Mouse (Mus musculus) lung, postnatal 36 days (tissue): ENCODE data around the gene Prr36.

Source experiments
- DNase-seq: peaks from one replicate; pipeline ENCODE4 v3.0.0; 2022; ENCODE audit warnings: mixed read lengths

Prr36 gene

DNA sequence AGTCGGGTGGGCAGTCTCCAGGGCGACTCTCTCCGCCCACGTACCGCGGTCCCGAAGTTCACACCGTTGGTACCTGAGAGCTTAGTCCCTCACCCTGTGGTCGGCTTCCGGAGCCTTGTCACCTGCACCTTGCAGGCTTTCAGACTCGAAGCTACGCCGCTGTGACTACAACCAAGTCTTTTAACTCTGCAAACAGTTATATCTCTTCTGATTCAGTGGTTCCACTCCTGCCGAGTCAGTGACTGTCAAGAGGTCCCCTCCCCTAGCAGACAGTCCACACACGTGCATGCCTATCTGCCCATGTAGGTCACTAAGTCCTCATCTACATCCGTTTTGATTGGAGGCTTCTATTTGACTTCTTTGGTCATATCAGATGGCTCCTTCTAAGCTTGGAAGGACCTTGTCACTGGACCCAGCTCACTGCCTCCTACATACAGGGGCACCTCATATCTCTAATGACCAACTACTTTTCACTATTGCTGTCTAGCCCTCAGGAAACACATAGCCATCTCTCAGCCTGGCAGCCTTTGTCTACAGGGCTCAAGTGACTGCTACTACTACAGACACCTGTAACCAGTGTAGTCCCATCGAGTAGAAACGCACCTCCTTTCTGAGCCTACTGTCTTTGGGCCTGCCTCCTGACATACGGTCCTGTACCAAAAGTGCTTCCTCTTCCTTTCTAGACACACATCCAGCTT is 22.1 kb upstream of the Prr36 start:
- no peak for DNase-seq

- peak; percentile 100 for DNase-seq
These were observed 21.4 kb upstream of the Prr36 start, which contains the start of the genes Map2k7 and Gm49320 for GRCm38 (mm10) chr8:4238434-4239192. Map2k7 (plus strand) TSS chr8:4238740. Gm49320 (plus strand) TSS chr8:4238865.

DNA sequence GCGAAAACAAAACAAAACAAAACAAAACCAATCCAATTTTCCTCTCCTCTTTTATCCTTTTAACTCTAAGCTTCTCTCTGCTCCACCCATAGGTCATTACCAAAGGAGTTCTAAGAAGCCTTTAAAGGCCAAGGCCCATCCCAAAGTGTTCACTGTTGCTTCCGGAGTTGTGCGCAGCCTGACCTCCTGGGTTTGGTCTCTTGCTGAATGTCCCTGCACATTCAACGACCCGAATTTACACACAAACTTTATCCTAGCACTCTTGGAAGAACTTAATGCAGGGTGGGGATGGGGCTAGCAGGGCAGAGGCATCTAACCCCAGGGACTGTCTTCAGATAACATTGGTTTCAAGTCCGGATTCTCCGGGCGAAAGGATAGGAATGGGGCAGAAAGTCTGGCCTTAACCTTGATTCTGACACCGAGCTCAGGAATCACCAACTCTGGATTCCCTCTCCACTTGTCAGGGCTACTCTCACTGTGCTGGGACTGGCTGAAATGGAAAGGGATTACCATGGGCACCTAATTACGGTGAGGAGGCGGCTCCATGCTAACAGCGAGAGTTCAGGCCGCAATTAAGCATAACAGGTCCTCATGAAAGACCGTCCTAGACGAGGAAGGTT is 20.7 kb upstream of the Prr36 start:
- DNase-seq: peak; percentile 35

DNA sequence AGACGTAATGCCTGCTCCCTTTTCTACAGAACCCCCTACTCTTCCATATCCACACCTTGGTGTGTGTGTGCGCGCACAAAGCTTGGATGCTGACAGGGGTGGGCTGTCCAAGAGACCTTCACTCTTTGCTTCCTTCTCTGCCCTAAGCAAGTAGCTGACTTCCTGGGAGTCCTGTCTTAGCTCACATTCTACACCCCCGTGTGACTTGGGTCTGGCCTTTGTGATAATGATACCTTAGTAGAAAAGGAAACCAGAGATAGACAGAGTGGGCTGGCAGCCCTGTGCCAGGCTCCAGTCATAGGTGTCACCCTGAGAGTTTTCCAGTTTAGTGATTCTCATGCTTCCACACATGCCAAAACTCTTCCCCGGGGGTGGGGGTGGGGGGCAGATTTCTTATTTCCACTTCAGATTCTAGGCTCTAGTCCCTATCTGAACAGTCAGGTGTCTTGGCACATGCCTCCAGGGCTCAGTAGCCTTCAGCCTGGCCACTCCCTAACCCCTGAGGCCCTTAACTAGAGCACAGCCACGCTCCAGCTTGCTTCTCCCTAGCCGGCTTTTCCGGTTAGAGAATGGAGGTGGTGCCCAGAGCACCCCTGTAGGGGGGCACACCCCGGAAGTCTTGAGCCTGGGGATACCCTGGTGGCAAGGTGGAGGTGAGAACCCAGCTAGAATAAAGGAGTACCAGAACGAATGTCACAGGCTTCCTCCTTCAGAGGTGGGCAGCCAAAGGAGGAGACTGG is 13.5 kb upstream of the Prr36 start:
- peak; percentile 74 for DNase-seq

GRCm38 (mm10) chr8:4229784-4230183 is 12.5 kb upstream of the Prr36 start:
- no peak for DNase-seq

DNA sequence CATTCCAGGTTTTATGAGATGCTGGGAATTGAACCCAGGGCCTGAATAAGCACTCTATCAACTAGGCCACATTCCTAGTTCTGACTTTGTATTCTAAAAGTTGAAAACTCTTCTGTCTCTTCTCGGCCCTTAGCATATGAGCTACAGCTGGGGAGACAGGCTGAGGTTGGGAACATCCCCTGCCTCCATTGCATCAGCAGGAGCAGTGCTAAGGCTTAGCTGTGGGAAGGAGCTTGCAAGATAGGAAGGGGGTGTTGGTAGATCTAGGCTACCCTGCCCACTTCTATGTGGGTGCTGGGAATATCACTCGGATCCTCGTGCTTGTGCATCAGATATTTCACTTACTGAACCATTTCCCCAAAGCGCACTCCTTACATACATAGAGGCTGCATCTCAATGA is 10.7 kb upstream of the Prr36 start:
- DNase-seq: no peak

GRCm38 (mm10) chr8:4226739-4227347 is 9.6 kb upstream of the Prr36 start, which contains the start of gene Lrrc8e:
Lrrc8e (plus strand) TSS chr8:4226827.
- DNase-seq: peak; percentile 54

DNA sequence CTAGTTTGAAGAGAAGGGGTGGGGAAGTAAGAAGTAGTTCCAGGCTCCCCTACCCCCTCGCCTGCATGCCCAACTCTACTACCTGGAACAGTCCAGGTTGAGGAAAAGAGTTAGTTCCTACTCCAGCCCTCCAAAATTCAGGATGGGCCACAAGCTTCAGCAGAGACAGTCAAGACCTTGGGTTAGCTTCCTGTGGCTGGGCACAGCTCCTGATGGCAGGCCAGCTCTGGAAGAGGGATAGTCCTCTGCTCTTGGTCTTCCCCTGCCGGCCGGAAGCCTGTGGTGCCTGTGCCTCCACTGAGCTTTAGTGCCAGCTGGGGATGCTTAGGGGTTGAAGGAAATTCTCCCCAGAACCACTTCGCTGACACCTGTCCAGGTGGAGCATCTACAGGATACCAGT is 9.1 kb upstream of the Prr36 start:
- no peak for DNase-seq

DNA sequence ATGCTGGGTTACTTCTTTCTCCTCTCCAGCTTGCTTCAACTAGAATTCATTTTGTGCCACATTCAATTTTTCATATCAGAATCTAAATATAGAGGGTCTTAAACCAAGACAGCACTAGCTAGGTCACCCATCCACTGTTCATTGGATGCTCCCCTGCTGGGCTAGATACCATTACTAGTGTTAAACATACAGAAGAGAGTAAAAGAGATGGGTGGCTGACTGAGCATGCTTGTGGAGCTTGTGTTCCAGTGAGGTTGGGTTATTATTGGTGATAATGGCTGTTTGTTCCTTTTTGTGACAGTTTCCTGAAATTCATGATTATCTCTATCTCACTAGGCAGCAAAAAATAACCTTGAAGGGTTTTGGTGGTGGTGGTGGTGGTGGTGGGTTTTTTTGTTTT is 4.8 kb upstream of the Prr36 start:
- no peak for DNase-seq

- DNase-seq: no peak
These were observed 2.4 kb upstream of the Prr36 start for GRCm38 (mm10) chr8:4219617-4220016.

DNA sequence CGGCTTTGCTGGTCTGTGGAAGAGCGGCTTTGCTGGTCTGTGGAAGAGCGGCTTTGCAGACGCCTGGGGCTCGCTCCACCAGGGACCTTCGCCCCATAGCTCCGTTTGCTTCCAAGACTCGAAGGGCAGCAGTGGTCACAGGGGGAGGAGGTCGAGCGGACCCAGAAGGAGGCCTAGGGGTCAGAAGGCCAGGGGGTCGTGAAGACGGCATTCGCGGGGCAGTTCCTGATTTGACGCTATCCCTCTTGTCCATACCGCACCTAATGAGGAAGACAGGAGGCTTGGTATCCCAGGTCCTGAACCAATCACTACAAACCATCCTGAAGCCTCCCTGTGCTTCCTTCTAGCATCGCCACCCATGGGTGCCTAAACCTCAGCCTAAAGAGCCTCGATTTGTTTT is 963 bp downstream of the Prr36 start:
- DNase-seq: no peak

- peak; percentile 90 for DNase-seq
These were observed 3.0 kb downstream of the Prr36 start for GRCm38 (mm10) chr8:4214006-4214980.

- peak; percentile 81 for DNase-seq
These were observed 3.9 kb downstream of the Prr36 start for GRCm38 (mm10) chr8:4213210-4214005.

DNA sequence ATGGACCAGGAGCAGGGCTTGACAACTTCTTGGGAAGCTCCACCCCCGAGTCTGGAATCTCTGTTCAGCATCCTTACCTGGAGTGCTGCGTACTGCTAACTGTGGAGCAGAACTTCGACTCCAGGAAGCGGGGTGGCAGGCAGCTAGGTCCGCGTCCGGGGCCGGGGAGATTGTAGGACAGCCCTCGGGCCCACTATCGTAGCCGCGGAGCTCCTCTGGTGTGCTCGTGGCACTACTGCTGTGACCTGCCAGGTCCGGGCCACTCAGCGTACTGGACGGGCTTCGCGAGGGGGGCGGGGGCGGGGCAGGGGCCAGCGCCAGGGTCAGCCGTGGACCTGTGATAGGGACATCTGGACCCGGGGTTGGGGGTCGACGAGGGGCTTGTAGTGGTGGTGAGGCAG is 4.5 kb downstream of the Prr36 start:
- peak; percentile 35 for DNase-seq

GRCm38 (mm10) chr8:4211097-4211496 is 6.2 kb downstream of the Prr36 start:
- no peak for DNase-seq

DNA sequence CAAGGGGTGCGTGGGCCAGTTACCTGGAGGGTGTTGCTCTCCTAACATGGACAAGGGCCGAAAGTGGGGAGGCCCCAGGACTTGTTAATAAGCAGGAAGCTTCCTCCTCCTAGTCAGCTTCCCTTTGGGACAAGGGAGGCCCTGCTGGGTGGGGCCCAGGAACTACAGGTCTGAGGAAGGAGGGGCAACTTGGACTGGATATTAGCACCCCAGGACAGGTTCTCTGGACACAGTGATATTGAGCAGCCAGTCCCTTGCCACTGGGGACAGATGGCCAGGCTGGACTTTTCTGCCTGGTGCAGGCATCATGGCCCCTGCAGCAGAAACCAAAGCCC is 10.3 kb downstream of the Prr36 start:
- DNase-seq: no peak

GRCm38 (mm10) chr8:4206182-4207015 is 10.9 kb downstream of the Prr36 start:
- peak; percentile 16 for DNase-seq

DNA sequence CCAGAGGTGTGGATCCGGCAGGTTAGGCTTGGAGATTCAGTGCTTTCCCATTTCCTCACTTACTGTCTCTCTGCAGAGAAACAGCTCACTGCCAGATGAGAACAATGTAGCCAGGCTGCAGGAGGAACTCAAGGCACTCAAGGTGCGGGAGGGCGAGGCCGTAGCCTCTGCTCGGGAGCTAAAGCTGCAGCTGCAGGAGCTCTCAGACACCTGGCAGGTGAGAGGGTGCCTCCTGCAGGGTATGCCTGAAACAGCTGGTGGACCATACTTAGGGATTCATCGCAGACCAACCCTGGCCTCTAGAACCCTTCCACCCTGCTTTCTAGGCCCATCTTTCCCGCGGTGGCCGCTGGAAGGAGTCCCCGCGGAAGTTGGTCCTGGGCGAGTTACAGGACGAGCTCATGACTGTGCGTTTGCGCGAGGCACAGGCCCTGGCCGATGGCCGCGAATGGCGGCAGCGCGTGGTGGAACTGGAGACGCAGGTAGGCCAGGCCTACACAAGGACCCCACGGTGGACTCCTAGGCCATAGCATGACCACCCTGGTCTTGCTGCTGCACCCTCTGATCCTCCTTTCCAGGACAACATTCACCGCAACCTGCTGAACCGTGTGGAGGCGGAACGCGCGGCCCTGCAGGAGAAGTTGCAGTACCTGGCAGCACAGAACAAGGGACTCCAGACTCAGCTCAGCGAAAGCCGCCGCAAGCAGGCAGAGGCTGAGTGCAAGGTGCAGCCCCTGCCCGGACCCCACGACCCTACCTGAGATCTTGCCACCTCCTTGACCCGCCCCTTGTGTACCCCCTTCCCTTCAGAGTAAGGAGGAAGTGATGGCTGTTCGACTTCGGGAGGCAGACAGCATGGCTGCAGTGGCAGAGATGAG is 11.8 kb downstream of the Prr36 start:
- DNase-seq: no peak

- DNase-seq: no peak
These were observed 15.9 kb downstream of the Prr36 start for GRCm38 (mm10) chr8:4201321-4201720.
